ENCODE assay signal across 11 mouse cellular contexts in genomic region chr11:79046561-79047155, GRCm38 (mm10).
DNase-seq lines count a peak whose midpoint lies in the region; ATAC-seq and TF ChIP-seq lines count a peak whose summit lies in the region.
"Had no signal": no experiment of that assay in that cellular context is flagged by ENCODE, and none has a peak within 500 bp of the region (broad histone marks: within the 10 kb centered on the region; RNA-seq: fewer than 3 reads in every experiment).

No protein-coding gene starts in this region.

- 0 out of 2 replicates have a peak overlapping the region, but pooled peaks have one; percentile 5 for H3K9ac ChIP-seq in lung, embryonic 16.5 days (ENCODE audit: low read length)
- no peak overlapping the region for H3K9ac ChIP-seq in embryonic facial prominence, embryonic 12.5 days

- H3K27me3 ChIP-seq in heart, embryonic 10.5 days (ENCODE audit: insufficient read depth, poor library complexity, severe bottlenecking) = no peaks in the 10 kb centered on the region
- H3K27me3 ChIP-seq in lung, embryonic 16.5 days (ENCODE audit: control insufficient read depth, insufficient read depth, low read depth, low read length) = no peaks in the 10 kb centered on the region
- H3K27me3 ChIP-seq in embryonic facial prominence, embryonic 12.5 days = no peaks in the 10 kb centered on the region
- H3K27me3 ChIP-seq in myocyte (ENCODE audit: control insufficient read depth, insufficient read depth, insufficient read length) = no peaks in the 10 kb centered on the region

- H3K79me2 ChIP-seq in myocyte (ENCODE audit: control insufficient read depth, insufficient read depth) = no peaks in the 10 kb centered on the region

- no peak for DNase-seq in heart, embryonic 10.5 days (ENCODE audit: low spot score)
- DNase-seq in heart, adult 8-10 months (ENCODE audit: low spot score) = no peak
- no peak for DNase-seq in lung, postnatal 10 days
- no peak for DNase-seq in gastrocnemius, postnatal 10 days
- DNase-seq: adrenal gland, adult 2 months; cerebellum, adult 2 months had no signal

- peak; percentile 29 for TF ChIP-seq POLR2A in myocyte (IDR thresholded peaks at IDR 0.05; ENCODE audit: insufficient read length, low read depth)

- H3K4me2 ChIP-seq in lung, embryonic 16.5 days (ENCODE audit: low read depth, low read length) = no peak overlapping the region
- no peak overlapping the region for H3K4me2 ChIP-seq in embryonic facial prominence, embryonic 12.5 days (replicated peaks)
- H3K4me2 ChIP-seq in myocyte (ENCODE audit: low read depth) = peak overlapping the region; percentile 63

- H3K27ac ChIP-seq in heart, embryonic 10.5 days = peak overlapping the region; percentile 86
- peak overlapping the region; percentile 2; the same call in 1 of the 2 replicates for H3K27ac ChIP-seq in lung, embryonic 16.5 days (ENCODE audit: low read length)
- 0 out of 2 replicates have a peak overlapping the region, but pooled peaks have one; percentile 2 for H3K27ac ChIP-seq in embryonic facial prominence, embryonic 12.5 days
- H3K27ac ChIP-seq: left cerebral cortex, adult 2 months had no signal

- no peak overlapping the region for H3ac ChIP-seq in myocyte (ENCODE audit: control insufficient read depth, insufficient read length)

- peaks cover 43% of the 10 kb centered on the region for H3K36me3 ChIP-seq in heart, embryonic 10.5 days
- peaks cover 9% of the 10 kb centered on the region; the same call in 1 of the 2 replicates for H3K36me3 ChIP-seq in lung, embryonic 16.5 days (ENCODE audit: control insufficient read depth, insufficient read depth, low read length)
- peaks cover 17% of the 10 kb centered on the region for H3K36me3 ChIP-seq in embryonic facial prominence, embryonic 12.5 days
- H3K36me3 ChIP-seq in myocyte (ENCODE audit: control insufficient read depth, insufficient read depth) = peaks cover 9% of the 10 kb centered on the region

- H3K9me3 ChIP-seq in heart, embryonic 10.5 days = no peaks in the 10 kb centered on the region
- H3K9me3 ChIP-seq in lung, embryonic 16.5 days (ENCODE audit: control insufficient read depth, low read length) = 0 out of 2 replicates have a peak, but pooled peaks cover 3% of the 10 kb centered on the region
- no peaks in the 10 kb centered on the region for H3K9me3 ChIP-seq in embryonic facial prominence, embryonic 12.5 days

- 0 out of 2 replicates have a peak, but pooled peaks have one; percentile 43 for ATAC-seq in lung, embryonic 16.5 days (ENCODE audit: low read depth)
- no peak for ATAC-seq in embryonic facial prominence, embryonic 12.5 days (ENCODE audit: insufficient number of reproducible peaks, insufficient read depth, low FRiP score, low TSS enrichment)
- no peak for ATAC-seq in CD4-positive, CD25-positive, alpha-beta regulatory T cell, adult 4 months

- H3K4me3 ChIP-seq in heart, embryonic 10.5 days = no peak overlapping the region
- no peak overlapping the region for H3K4me3 ChIP-seq in lung, embryonic 16.5 days (ENCODE audit: low read length)
- H3K4me3 ChIP-seq in embryonic facial prominence, embryonic 12.5 days = no peak overlapping the region
- peak overlapping the region; percentile 19 for H3K4me3 ChIP-seq in myocyte
- H3K4me3 ChIP-seq: left cerebral cortex, adult 2 months had no signal

- WGBS in heart, embryonic 10.5 days = 53% methylated on average over 8 of the region's 8 CpGs
- 55% methylated on average over 8 of the region's 8 CpGs for WGBS in lung, embryonic 16.5 days
- WGBS in embryonic facial prominence, embryonic 12.5 days = 30% methylated on average over 8 of the region's 8 CpGs

- H3K4me1 ChIP-seq in heart, embryonic 10.5 days = peaks cover 37% of the 10 kb centered on the region
- no peaks in the 10 kb centered on the region; the same call in 1 of the 2 replicates for H3K4me1 ChIP-seq in lung, embryonic 16.5 days (replicated peaks; ENCODE audit: control insufficient read depth, insufficient read depth, low read length)
- H3K4me1 ChIP-seq in embryonic facial prominence, embryonic 12.5 days = peaks cover 13% of the 10 kb centered on the region

TF ChIP-seq in myocyte, 11 proteins besides CTCF, POLR2A, EP300 and RAD21:
- no peak for TF ChIP-seq MAX (IDR thresholded peaks at IDR 0.05; ENCODE audit: low read depth)
- TF ChIP-seq CEBPB (IDR thresholded peaks at IDR 0.05; ENCODE audit: insufficient read depth, poor library complexity, severe bottlenecking) = no peak
- no peak for TF ChIP-seq SRF (IDR thresholded peaks at IDR 0.05; ENCODE audit: control insufficient read depth, insufficient read length, low read depth)
- no peak for TF ChIP-seq MYOD1 (IDR thresholded peaks at IDR 0.05; ENCODE audit: control insufficient read depth in 1 of 3, insufficient read length in 2 of 3, low read depth in 2 of 3)
- no peak for TF ChIP-seq TCF12 (IDR thresholded peaks at IDR 0.05; ENCODE audit: insufficient read depth, poor library complexity, severe bottlenecking)
- TF ChIP-seq E2F4 (IDR thresholded peaks at IDR 0.05; ENCODE audit: insufficient read depth) = no peak
- no peak for TF ChIP-seq USF1 (IDR thresholded peaks at IDR 0.05; ENCODE audit: low read depth)

Comparison
In these comparisons a context has a peak if more than half of its experiments do, and no peak if none do; other contexts are left out.
1. H3K27ac ChIP-seq: peak in every context shown above with its lines; median percentile 86 in heart, embryonic 10.5 days; 2 in lung, embryonic 16.5 days; 2 in embryonic facial prominence, embryonic 12.5 days.